Mouse (Mus musculus) layer of hippocampus, postnatal 36 days (tissue): ENCODE measurements around the gene Clip2. TPM values are rescaled to one million over a fixed set of nuclear protein-coding genes. Genes with fewer than 3 reads are reported as not detected.

ENCODE experiments used
- DNase-seq, 2 experiments: peaks; one replicate each; pipeline ENCODE4 v3.0.0; 2022
- total RNA-seq, 2 experiments: library from RNA; stranded (reverse); gene quantifications; 2 replicates each; pipeline ENCODE4 v1.2.3; 2021

Clip2 gene
- total RNA-seq, 2 experiments from 2014 or later: 96.7 to 105 TPM

DNA sequence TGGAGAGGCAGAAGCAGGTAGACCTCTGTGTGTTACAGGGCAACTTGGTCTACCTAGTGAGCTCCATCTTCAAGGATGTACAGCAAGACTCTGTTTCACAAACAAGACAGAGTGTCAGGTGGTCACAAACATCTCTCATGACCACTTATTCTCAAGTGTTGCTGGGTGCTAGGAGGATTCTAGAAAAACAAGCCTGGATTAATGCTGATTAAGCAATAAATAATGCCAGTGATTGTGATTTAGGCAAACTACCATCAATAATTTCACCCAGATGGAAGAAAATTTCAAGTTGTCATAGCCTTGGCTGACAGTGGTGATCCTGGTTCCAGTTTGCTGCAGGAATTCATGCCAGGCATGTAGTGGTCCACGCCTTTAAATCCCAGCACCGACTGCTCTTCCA, 12.0 kb upstream of the Clip2 start:
- no peak for DNase-seq

DNA sequence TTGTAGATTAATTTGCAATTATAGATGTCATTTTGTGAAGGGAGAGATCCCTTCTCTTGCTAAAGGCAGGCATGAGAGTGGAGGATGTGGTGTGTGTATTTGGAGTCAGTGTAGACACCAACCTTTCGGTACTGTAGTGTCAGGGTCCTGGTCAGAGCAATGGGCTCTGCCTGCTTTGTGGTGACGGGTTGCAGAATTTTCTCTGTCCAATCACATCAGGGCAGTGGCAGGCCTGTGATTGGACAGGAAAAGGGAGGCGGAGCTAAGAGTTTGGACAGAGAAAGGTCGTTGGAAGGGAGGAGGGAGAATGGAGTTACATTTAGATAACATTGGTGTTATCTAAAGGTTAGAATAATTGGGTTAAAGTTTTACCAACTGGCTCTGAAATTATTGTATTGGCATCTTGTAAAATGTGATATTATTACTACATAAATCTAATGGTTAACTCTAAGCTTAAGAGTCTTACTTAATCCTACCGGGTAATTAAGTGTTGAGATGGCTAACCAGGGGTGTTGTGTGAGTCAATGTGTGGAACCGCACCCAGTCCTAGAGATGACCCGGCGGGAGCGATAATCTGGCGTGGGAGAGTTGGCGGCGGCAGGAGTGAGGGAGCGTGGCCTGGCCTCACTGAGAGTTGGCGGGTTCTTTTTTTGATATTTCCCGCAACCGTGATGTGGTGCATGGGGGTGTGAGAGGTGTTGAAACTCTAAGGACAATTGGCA, 8.4 kb upstream of the Clip2 start:
- DNase-seq: no peak

DNA sequence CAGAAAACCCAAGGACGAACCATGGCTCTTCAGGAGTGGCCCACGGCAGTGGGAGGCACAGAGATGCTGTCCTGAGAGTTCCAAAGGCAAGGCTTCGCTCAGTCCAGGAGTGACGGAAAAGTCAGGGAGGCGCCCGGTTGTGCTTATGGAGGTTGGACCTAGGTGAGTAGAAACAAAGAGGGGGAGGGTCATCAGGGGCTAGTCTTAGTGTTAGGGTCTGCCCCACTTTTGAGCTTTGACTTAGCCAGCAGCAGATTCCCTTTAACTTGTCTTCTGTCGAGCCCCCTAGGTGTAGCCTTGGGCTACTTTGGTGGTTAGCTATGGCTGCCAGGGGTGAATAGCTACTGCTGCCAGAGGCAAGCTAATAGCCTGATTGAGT, 7.8 kb upstream of the Clip2 start, which contains the start of gene Syna:
Gene Syna (minus strand): TSS at position 101 of the 379 bp plus-strand sequence.
- DNase-seq: no peak

DNA sequence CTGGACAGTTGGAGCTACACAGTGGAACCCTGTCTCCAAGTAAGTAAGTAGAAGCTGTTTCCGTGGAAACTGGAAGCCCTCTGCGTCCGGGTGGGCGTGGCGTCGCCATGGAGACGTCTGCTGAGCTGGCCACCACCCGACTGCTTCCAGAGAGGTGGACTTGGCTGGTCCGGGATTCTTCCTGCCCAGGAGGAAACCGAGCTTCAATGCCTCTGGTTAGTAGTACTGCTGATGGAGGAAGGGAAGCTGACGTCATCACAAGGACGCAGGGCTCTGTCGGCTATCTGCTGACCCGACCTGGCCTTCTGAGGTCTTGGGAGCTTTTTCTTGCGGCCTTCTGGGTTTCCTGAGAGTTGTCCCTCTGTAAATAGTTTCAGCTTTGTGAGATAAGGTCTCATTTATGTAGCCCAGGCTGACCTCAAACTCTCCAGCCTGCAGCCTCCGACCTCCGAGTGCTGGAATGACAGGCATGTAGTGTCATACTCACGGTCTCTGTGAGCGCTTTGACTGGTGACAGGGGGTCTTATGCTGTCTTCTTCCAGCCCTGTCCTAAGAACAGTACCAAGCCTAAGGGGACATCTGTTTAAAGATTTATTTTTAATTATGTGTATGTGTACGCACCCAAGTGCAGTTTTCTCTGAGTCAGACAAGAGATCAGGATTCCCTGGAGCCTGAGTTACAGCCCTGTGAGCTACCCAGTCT, 3.4 kb upstream of the Clip2 start:
- DNase-seq: peak; percentile 59 to 69

DNA sequence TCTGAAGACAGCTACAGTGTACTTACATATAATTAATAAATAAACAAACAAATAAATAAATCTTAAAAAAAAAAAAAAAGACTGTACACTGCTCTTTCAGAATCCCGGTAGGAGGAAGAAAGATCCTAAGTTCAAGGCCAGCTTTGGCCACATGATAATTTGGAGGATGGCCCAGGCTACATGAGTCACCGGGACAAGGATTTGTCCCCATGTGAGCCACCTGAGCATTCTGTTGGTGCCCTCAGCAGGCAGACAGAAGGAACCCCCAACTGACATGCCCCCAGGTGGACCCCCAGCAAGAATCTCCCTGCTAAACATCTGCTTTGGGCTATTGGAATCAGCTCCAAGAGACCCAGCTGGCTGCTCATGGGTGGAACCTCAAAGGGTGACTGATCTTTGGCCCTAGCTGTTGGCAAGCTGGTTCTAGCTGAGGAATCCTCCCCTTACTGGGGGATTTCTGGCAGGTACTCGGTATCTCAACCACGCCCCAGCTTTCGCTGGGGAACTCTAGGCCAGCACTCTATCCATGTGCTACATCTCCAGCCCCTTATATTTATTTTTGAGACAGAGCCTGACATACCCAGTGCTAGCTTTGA, 1.8 kb upstream of the Clip2 start:
- DNase-seq: no peak

DNA sequence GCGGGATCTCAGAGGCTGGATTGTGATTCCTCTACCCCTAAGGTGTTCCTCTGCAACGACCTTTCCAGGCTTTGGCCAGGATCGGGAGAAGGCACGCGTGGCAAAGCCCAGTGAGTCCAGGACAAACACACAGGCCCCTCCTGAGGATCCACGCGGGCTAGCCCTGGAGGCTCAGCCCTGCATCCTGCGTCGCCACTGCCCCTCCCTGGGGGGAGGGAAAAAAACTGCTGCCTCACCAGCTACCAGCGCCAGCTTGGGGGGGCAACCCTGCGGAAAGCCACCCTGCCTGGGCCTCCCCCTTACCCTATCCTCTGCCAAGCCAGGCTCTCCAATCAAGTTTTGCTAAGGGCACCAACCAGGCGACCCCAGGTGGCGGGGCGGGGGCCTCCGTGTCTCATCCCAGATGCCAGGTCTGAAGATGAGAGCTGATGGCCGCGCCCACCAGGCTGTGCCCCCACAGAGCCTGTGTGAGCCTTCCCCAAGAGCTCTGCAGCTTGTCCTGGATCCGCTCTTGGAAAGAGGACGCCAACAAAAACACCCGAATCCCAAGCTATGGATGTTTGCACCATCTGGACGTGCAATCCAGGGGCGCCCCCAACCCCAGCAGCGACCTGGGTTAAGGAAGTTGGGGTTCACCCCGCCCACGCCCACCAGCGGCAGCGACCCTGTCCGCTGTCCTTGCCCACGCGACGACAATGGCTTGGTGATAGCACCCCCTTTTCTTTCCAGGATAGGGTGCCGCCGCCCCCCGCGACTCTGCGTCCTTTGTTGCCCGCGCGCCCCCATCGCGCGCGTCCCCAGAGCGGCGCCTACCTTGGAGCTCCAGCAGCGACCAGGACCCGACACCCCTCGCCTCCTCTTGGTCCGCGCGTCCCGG, 763 bp downstream of the Clip2 start:
- DNase-seq: peak; percentile 54 to 65

DNA sequence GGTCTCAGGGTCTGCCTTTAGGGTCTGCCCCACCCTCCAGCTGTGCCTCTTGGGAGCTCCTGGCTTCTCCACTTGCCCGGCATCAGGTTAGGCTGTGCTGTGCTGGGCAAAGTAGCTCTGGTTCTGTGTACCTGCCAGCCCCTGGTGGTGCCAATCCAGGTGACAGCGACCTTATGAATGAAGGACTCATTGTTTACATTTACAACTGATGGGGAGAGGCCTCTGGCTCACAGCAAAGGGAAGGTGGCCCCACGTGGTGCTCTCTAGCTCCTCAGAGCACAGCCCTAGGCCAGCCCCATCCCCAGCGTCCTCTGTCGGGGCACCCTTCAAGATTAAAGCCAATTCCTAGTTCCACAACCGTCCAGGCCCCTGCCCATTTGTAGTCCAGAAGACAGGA, 1.4 kb downstream of the Clip2 start:
- no peak for DNase-seq

DNA sequence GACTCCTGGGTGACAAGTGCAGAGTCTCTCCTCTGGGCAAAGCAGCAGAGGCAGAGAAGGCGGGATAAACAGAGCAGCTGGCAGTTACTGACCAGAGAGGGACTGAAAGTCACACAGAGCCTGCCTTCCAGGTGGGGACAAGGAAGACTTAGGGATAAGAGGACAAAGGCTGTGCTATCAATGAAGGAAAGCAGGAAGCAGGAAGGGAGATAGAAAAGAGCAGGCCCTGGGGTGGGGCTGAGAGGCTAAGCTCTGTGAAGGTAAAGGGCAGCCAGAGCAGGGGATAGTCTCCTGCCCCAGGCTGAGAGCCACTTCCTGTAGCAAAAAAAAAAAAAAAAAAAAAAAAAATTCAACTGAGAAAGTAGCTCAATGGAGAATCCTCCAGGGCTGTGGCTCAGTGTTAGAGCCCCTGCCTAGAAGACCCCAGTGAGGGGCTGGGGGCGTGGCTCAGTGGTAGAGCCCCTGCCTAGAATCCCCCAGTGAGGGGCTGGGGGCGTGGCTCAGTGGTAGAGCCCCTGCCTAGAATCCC, 2.5 kb downstream of the Clip2 start:
- no peak for DNase-seq

DNA sequence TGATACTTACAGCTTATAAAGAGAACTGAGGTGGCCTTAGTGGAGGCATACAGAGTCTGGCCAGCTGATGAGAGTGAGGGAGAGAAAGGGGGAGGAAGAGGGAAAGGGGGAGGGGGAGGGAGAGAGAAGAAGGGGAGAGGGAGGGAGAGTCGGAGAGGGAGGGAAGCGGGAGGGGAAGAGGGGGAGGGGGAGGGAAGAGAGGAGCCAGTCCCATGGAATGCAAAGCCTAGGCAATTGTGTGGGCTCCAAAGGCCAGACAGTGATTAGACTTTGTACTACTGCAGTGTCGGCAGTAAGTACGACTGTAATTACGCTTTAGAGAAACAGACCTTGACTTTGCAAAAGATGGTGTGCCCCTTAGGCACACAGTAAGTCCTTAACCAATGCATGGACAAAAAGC, 3.9 kb downstream of the Clip2 start:
- no peak for DNase-seq

DNA sequence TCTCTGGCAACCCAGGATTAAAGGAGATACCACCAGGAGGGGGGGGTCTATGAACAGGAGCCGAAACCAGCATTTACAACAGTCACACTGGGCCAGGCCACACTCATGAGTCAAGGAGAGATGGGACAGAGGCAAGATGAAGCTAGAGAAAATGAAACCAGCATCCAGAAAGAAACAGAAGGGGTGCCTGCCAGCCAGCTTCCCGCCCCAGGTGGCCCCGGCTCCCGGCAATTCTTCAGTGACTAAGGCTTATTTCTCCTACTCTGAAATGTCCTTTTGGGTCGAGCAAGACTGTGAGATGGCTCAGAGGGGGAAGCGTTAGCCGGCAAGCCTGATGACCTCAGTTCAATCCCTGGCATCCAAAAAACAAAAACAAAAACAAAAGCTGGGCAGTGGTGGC, 5.4 kb downstream of the Clip2 start:
- no peak for DNase-seq

DNA sequence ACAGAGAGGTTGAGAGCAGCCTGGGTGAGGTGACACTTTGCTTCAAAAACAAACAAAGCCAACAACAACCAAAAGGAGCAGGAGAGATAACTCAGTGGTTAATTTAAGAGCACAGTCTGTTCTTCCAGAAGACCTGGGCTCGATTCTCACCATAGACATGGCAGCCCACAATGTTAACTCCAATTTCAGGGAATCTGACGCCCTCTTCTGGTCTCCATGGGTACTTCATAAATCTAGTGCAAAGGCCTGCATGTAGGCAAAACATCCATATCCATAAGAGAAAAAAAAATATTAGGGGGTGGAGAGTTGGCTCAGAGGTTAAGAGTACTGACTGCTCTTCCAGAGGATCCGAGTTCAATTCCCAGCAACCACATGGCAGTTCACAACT, 7.0 kb downstream of the Clip2 start:
- DNase-seq: no peak

DNA sequence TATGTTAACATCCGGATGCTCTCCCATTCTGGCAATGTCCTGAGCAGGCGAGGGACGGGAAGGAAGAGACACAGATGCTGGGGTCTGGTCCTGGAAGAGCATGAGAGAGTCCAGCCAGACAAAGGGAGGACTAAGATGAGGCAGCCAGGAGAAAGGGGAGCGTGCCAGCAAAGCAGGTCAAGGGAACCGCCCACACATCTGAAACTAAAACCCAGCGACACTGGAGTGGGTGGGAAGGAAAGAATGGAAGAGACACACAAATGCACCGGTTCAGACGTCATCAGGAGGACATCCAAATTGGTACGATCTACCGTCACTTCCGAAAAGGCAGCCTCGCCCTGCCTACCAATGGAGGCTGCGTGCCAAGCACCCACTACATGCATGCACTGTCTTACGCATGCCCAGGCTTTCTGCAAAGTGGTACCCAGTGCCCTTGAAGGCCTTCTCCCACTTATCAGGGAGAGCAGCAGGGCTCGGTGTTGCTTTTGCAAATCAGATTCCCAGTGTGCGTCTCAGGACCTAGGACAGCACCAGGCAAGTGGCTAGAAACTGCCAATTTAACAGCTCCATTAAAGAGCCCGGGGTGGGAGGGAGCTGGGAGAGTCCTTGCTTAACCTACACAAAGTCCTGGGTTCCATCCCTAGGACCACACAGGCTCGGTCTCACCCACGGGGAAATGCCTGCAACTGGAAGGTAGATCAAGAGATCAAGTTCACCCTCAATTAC, 7.6 kb downstream of the Clip2 start:
- DNase-seq: peak in 1 of 2 experiments; percentile 36

DNA sequence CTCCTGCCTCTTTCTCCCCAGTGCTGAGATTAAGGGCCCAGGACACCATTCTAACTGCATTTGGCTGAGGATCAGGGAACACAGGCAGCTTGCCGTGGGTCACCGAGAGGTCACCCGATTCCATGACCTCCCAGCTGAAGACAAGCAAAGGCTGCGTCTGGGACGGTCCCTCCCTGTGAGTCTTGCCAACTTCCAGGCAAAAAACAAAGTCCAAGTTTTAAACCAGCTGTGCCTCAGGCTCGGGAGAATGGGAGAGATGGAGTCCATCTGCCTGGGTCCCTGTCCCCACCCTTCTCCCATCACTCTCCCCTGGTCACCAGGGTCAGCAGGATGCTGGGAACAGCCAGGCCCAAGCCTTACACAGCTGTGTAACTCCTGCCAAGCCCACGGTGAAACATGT, 10.6 kb downstream of the Clip2 start:
- DNase-seq: no peak

DNA sequence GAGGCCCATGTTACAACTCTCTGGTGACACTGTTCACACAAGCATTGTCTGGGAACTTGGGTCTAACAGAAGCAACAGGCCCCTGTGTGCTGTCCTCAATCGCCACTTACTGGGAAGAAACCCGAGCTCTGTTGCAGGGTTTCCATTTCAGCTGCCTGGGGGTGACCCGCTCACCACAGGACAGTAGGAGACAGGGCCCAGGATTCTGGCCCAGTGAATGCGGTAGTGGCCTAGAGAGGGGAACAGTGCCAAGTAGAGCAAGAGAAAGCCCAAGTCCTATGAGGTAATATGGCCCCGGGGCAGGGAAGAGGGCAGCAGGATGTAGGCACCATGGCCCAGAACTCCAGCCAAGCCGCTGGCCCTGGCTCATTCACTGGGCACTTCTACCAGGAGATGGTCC, 11.4 kb downstream of the Clip2 start:
- no peak for DNase-seq

DNA sequence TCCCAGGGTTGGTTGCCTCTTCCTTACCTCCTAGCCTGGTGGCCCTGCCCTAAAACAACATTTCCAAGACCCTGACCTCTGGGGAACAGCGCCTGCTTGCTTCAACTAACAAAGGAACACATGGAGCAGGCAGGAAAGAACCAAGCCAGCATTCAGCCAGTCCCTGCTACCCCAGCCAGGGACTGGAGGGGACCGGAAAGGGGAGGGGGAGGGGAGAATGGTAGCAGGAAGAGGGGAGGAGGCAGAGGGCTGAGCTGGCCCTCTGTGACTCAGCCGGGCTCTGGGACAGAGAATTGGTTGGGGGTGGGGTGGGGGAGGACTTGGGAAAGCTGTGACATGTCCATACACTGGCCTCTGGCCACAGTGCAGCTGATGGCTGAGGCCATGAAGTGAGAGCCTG, 12.3 kb downstream of the Clip2 start:
- DNase-seq: peak in 1 of 2 experiments; percentile 37

DNA sequence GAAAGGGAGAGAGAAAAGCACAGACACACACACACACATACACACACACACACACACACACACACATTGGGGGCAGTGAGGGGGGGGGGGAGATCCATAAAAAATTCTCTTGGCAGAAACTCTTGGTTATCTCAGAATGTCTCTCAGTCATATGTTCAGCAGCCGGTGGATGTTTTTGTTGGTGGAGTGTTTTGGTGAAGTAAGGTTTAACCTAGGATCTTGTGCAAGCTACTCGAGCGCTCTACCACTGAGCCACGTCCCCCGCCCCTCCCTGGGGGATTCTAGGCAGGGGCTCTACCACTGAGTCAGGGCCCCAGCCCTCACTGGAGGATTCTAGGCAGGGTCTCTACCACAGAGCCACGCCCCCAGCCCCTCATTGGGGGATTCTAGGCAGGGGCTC, 16.2 kb downstream of the Clip2 start:
- DNase-seq: no peak

DNA sequence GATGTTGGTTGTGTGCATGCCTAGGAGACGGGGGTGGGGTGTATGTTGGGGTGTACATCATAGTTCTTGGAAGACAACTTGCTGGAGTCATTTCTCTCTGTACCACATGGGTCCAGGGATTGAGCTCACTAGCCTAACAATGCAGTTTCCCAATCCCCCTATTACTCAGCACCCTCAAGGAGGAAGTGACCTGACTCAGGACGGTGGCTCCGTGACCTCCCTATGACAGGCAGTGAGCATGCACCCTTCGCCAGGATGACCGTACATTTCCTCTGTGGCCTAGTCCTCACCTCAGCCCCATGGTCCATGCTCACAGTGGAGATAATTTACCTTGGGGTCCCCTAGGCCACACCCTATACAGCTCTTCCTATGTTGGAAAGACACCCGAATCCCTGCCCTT, 19.8 kb downstream of the Clip2 start:
- DNase-seq: no peak

DNA sequence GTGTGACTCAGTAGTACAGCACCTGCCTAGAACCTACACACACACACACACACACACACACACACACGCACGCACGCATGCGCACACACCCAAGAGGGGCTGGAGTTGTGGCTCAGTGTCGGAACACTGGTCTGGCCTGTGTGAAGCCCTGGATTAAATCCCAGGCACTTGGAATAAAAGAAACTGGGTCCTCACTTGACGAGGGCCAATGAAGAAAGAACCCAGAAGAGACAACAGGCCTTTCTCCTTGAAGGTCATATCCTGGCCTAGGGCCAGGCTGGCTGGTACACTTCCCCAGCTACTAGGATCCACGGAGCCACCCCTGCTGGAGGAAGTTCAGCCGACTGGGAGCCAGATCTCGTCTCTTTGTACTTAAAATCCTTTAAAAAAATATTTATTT, 20.6 kb downstream of the Clip2 start:
- peak; percentile 45 to 62 for DNase-seq

DNA sequence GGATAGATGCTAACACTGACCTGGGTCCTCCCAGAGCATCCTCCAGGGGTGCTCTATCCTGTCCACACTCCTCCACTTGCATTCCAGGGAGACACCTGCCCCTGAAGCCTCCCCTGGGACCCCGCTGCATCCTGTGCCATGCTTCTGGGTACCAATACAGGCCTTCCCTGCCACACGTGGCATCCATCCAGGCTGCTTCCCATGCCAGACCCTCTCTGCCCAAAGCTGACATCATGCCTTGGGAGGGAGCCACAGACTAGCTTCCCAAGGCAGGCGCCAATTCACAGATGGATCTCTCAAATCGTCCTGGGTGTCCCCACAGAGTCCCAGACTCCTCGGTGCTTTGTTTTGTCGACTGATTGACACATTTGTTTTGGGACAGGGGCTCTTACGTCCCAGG, 21.4 kb downstream of the Clip2 start:
- peak; percentile 82 for DNase-seq

DNA sequence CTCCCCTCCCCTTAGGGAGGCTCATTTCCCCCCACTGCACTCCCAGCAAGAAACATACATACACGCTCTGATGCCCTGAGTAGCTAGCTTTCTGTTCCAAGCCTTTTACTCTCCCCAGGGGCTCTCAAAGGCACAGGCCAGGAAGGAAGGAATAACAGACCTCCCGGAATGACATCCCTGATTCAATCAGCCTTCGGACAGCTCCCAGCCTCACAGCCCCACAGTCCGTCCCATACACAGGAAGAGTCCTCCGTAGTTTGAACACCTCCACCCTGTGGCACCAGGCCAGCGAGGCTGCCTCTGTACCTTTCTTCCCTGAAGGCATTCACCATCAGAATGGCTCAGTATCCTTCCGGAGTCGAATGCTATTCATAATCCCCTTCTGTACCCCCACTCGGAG, 23.7 kb downstream of the Clip2 start:
- DNase-seq: no peak

DNA sequence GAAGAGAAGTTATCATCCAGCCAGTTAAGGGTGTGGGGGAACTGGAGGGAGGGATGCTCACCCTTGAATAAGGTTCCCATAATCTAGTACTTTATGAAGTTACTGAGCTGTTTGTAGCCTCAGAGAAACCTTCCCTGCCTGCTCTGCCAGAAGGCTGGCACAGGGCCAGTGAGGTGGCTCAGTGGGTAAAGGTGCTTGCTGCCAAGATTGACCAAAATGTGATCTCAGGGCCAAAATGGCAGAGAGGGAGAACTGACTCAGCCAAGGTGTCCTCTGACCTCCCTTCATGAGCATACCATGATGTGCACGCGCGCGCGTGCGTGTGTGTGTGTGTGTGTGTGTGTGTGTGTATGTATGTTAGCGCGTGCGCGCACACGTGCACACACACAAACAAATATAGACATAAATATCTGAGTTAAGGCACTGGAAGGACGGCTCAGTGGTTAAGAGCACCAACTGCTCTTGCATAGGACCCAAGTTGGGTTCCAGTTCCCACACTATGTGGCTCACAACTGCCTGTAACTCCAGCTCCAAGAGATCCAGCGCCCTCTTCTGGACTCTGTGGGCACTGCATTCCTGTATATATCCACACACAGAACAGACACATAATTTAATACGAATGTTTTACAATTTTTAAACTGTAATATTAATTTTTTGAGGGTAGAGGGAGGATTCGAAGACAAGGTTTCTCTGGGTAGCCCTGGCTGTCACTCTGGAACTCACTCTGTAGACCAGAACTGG, 26.1 kb downstream of the Clip2 start:
- no peak for DNase-seq
